Mouse (Mus musculus): ENCODE results near the gene Slit3.
A peak's percentile ranks its signal among the peaks of the same experiment; 100 is the strongest.

The Slit3 gene

DNA sequence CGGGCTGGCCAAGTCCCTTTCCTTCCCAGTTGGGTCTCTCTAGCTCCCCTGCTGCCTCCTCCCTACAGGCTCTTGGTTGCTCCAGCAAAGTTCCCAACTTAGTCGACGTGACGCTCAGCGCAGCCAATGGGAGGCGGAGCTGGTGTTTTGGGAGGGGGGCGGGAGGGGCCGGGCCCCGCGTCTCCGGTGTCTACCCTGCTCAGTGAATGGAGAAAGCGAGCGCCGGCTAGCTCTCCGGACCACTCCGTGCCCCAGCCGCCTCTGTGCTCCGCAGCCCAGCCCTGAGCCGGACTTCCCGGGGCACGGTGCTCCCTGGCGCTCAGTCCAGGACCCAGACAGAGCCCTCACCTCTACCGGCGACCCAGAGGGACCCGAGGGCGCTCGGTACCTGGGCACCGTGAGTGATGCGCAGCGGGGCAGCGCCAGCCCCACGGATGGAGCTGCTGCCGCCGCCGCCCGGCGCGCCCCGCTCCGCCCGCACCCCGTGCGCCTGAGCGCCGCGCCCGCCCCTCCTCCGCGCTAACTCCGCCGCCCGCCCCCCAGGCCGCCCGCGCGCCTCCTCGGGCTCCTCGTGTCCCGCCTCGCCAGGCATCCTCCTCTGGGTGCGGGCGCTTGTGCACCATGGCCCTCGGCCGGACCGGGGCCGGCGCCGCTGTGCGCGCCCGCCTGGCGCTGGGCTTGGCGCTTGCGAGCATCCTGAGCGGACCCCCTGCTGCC lies at the start of gene Slit3:
Gene Slit3 (plus strand): TSS at position 331 of the 717 bp plus-strand sequence.
- peak; percentile 98 for DNase-seq

DNA sequence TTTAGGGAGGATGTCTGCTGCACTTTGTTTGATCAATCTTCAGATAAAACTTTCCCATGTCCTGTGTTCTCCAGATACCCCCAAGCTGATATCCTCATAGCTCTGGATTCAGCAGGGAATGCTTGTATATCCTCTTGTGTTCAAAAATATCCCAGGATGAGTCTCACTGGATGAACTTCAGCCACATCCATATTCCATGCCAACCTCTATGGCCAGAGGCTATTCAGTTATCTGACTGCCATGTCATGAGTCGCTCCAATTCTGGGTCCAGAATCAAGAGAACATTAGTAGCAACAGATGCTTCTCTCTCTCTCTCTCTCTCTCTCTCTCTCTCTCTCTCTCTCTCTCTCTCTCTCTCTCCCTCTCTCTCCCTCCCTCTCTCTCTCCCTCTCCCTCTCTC lies 49.6 kb upstream of the Slit3 start:
- peak; percentile 33 for DNase-seq

DNA sequence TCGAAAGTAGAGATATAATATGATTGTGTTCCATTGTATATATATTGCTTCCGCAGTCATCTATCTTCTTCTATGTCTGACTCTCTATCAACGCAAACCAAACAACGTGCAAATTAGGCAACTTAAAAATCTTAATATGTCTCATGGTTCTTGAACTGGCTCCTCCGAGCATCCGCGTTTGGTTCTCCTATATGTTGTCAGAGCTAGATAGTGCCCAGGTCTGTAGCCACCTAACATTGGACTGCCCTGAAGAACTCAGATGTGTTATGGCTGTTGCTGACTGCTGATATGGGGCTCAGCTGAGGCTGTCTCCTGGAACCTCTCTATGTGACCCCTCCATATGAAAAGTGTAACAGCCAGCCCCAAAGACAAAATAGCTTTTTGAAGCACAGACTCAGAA lies 45.6 kb upstream of the Slit3 start:
- peak; percentile 55 for DNase-seq

DNA sequence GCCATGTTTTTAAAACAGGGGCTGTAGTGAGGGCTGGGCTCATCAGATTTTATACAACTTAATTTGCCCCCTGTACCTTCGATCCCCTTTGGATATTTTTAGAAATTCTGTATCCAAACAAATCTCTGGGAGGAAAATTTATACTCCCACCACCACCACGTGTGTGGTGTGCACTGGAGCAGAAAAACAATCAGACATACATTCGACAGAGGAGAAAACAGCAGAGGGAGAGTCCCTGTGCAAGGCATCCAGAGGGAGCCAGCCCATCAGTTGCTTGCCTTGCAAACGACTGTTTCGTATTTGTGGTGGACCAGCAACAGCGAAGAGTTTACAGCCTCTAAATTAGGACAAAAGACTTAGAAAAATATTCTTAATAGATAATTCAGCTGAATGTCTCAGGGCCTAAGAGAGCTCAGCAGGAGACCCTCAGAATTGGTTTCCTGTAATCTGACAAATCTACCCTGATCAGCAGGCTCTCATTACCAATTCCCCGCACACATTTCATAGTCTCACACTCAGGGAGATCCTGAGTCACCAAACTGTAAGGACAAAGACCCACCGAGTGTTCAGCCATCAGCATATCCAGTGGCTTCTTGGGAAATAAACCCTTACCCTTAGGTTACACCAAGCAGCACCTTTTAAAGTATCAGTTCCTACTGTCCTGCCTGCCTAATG lies 40.4 kb upstream of the Slit3 start:
- DNase-seq: peak; percentile 58

DNA sequence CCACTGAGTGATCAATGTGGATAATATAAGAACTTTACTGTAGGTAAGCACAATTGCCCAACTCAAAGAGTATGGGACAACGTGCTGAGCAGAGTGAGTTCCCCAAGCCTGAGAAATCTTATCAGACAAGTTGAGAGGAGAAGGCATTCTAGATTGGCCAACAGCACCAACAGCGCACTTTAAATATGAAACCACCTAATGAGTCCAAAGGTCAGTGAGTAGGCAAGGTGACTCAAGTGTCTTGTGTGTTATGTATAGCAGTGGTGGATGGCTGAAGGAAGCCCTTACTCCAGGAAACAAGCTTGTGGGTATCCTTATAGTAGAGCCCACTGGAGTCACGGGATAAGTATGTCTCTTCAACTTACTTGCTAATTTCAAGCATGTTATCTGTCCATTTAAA lies 38.7 kb upstream of the Slit3 start:
- DNase-seq: no peak

DNA sequence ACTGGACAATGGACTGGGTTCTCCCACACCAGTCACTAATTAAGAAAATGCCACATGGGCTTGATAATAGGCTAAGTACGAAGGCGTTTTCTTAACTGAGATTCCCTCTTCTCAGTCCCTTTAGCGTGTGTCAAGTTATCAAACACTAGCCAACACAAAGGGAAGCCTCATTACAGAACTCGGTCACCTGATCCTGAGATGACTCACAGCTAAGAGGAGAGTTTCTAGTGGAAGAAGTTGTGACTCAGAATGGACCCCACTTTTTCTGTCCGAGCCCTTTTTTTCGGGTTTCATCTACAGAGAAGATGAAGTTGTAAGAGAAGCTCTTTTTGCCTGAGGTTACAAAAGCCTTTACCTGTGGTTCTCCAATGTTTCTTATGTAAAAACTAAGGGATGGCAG lies 38.0 kb upstream of the Slit3 start:
- no peak for DNase-seq

DNA sequence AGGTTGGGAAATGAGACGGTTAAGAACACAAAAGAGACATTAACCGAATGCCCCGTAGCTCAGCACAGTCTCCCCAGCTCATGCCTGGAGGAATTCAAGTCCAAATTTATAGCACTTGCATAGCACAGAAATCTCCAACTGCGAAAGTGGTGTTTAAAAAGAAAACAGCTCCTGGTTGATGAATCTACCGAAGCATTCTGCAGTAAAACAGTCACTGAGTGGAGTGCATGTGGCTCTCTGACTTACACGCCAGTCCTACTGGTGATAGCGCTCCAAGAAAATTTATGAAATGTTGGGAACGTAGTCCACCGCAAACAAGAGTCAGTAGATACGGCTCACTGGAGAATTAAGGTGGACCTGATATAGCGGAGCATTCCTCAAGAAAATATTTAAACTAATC lies 35.7 kb upstream of the Slit3 start:
- no peak for DNase-seq

DNA sequence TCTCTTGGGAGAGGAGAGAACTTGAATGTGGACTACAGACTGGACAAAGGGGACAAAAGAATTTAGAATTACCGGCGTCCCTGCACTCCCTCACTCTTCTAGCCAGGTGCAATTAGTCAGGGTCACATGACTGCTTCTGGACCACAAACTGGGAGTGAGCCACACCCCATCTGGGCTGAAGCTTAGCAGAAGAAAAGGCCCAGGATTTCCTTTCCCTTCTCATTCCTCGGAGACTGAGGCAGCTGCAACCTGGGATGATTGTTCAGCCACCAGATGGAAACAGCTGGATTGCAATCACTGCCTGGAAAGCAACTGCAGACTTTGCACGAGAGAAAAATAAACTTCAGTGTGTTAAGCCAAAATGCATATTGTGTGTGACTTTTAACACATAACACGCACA lies 35.0 kb upstream of the Slit3 start:
- peak; percentile 92 for DNase-seq

DNA sequence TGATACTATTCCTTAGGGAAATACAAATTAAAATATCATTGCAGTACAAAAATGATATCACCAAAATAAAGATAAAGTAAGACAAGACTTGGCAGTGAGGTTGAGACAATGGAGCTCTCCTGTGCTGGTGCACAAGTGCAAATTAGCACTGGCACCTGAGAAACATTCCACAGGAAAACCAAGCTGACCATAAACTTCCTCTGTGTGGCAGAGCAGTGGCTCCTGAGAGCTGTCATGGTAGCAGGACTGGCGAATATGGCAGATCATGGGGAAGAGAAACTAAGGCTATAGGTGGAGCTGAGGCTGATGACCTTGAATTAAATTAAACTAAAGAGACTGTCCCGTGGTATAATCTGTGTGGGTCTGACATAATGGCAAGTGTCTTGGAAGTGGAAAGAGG lies 33.6 kb upstream of the Slit3 start:
- DNase-seq: no peak

DNA sequence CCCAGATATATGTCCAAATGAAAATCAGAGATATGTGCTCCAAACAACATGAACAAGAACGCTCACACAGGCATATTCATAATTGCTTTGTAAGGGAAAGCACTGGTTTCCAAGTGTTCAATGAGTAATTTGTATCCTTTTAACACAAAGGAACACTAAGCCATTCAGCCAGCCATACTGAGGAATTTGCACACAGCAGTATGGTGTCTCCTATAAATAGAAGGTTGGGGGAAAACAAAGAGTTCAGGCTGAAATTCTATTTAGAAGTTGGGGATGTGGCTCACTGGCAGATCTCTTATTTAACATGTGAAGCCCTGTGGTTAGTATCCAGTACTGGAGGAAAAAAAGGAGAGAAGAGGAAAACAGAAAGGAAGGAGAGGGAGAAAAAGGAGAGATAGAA lies 32.9 kb upstream of the Slit3 start:
- no peak for DNase-seq

DNA sequence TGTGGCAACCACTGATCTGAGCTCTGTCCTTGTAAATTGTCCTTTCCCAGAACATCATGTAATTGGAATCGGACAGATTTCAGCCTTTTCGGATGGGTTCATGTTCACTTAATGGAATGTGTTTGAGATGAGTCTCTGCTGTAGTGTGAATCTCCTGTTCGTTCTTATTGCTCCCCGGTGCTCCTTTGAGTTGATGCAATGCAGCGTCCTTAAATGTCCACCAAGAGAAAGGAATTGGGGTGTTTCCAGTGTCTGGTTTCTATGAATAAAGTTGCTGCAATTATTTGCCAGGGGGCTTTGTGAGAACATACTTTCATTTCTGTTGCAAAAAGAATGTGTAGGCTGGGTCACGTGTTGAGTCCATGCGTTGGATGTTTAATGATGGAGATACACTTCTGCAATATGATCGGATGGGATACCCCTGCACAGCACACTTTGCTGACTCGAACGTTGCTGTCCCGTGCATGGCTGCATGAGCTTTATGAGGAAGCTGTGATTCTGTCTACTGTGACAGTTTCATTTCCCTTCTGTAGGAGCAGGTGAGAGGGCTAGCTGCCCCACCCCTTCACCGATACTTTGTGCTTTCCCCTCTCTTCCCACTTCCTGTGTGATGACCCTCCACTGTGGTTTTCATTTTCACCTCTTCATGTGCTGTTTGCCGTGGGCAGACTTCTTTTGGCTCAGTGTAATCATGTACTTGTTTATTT lies 30.2 kb upstream of the Slit3 start:
- DNase-seq: peak; percentile 95

DNA sequence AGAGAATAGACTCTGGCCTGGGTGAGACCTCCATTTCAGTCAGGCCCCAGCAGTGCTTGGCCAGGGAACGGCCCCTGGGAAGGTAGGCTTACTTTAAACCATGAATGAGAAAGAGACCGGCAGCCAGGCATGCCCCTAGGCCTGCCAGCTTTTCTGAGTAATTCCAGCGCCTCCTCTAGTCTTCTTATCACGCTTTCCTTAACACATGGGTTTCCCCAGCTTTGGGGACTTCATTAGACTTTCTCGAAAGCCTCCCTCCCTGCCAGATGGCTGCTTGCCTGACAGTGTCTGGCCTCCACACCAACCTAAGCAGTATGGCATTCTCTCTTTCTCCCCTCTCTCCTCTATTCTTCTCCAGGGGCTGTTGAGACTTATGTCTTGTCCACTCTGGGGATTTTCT lies 24.5 kb upstream of the Slit3 start:
- DNase-seq: no peak

DNA sequence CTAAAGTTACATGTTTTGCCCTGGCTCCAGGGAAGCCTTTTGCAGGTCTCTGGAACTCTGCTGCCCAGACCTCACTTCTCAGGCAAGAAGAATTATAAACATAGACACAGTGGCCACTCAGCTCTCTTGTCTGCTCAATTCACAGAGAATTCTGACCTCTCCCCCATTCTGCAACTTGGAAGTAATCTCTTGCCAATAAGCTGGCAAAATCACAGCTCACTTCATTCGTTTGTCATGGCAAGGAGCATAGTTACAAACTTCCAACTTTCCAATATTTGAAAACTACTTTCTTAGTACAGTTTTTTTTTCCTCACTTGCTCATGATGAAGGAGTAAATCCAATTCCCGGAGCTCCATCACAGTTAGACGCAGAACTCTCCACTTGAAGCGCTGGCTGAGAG lies 11.2 kb upstream of the Slit3 start:
- DNase-seq: no peak

DNA sequence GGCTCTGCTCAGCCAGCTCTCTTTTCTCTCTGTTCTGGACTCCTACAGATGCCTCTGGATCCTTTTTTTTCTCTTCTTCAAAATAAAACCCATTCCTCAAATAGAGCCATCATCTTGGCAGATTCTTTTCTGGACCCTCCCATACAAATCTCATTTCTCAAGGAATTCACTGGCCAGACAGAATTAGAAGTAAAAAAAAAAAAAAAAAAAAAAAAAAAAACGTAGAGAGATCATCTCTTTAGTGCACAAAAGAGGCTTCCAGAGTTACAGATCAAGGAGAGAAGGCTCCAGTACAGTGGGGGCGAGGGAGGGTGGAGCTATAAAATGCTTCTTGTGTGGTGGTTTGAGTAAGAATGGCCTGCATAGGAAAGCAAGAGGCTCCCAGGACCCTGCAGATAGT lies 10.2 kb upstream of the Slit3 start:
- DNase-seq: no peak

DNA sequence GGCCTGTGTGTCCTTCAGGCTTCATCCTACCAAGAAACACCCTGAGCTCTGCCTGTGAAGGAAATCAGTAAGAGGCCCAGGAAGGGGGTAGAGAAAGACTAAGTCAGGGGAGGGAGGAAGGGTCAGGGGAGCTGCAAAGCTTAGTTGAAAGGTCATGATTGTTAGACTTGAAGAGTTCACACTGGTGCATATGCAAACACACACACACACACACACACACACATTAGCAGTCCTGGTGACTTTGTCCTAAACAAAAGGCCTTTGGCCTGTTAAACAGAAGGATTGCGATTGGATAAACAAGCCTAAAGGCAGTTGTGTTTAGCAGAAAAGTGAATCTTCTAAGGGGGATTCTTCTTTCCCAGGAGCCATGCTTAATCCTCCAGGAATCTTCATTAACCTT lies 7.7 kb upstream of the Slit3 start:
- peak; percentile 9 for DNase-seq

DNA sequence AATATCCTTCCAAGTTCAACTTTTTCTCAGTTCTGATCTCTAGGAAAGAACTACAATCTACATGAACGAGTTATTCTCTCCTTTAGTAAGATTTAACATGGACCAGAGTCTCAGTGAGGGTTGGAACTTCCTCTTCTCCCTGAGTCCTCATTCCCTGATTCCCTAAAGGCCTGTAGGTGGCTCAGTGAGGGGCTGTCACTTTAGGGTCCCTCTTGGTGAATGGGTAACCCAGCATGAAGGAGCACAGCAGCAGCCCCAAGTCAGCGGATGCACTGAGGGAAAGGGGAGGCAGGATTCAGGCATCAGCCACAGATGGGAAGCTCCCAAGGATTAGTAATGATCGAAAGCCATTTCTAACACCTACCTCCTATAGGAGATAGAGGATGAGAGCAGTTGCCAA lies 4.6 kb upstream of the Slit3 start:
- DNase-seq: peak; percentile 64

DNA sequence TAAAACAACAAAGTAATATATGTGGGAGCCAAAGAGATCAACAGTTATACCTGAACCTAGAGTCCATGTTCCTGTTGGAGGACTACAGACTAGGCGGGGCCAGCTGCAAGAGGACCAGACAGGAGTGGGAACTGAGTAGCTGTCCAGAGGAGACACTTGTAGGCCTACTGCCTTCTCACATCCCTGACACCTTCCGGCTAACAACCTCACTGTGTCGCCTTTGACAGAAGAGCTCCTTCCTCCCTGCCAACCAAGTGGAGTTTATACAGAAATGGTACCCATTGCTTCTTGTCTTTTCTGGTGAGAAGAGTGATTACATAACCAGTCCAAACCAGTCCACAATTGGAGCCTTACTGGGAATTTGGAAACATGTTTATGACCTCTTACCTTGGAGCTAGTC lies 3.2 kb upstream of the Slit3 start:
- DNase-seq: peak; percentile 55

DNA sequence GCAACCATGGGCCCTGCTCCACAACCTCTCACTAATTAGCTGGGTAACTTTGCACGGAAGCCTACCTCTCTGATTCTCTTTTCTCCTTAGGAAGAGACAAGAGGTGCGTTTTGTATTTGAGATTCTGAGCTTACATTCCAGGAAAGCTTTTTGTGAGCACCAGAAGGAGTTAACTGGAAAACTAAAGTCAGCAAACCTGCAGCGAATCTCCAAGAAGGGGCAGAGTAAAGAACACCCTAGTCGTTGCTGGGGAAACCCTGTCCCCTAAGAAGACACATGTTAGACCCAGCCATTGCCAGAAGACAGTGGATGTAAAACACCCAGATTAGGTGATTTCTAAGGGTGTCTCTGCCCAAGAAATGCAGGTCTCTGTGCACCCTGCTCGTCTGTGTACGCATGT lies 2.3 kb upstream of the Slit3 start:
- peak; percentile 60 for DNase-seq

DNA sequence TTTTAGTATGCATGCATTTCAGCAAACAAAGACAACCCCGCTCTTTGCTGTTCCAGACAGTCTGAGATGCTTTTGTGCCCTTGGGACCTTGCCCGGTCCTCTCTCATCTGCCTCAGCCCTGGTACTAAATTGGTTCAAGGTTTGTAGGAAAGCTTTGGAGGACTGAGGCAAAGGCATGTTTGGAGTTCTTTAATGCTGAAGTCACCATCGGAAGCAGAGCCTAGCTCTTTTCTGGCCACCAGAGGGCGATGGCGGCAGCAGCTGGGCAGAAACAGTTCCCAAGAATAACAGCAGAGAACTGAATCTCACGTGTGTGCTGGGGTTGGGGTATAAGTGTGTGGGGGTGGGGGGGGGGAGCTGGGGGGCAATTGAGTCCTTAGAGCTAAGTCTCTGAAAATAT lies 1.7 kb upstream of the Slit3 start:
- peak; percentile 92 for DNase-seq

DNA sequence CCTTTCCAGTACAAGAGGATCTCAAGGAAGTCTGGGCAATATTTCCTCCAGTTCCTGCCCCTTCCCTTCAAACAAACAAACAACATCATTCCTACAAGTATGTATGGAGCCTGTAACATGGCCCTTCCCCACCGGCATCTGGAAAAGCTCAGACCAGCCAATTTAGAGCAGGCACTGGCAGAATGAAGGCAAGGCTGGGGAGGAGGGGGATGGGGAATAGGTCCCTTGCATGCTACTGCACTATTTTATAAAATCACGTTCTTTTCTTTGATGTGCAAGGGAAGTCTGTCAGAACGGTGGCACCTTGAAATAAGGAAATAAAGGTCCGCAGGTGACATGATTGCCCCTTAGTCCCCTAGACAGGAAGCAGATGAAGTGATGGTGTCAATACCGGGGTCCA lies 948 bp upstream of the Slit3 start:
- peak; percentile 73 for DNase-seq

DNA sequence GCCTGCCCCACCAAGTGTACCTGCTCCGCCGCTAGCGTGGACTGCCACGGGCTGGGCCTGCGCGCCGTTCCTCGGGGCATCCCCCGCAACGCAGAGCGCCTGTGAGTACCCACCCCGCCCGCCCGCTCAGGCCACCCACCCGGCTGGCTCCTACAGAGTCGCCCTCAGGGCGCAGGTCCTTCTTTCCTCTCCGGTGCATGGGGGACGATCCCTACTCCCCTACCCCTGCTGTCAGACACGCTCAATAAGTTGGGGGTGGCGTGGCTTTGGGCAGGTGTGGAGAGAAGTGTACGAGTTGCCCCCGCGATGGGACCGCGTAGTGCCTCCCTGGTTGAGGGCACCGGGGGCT lies 561 bp downstream of the Slit3 start:
- DNase-seq: no peak

DNA sequence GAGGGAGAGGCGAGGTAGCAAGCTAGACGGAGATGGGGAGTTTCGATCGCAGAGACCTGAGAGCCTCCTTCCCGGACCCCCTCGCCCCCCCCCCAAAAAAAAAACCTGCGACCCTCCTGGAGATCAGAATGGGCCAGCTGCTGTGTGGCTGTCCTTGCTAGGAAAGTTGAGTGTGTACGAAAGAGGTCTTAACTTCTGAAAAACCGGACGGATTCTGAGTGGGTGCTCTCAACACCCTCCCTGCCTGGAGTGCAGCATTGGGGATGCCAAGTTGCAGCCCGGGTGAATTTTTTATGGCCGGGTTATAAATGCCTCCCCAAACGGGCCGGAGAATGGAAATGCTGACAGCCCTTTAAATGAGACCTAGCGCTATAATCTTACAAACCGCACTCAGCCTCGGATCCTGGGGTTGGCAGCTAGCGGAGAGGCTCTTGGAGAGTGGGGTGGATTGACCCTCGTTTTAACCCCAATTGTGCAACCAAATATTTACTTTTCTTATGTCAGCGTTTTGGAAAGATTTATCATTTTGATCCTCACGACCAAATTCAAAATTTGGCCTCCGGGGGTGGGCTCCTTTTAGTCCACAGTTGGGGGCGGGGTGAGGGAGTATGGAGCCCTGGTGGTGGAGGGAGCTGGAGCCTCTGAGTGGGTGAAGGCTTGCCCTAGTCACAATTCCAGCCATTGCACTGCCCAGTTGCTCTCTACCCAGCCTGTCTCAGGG lies 1.2 kb downstream of the Slit3 start:
- DNase-seq: peak; percentile 94

DNA sequence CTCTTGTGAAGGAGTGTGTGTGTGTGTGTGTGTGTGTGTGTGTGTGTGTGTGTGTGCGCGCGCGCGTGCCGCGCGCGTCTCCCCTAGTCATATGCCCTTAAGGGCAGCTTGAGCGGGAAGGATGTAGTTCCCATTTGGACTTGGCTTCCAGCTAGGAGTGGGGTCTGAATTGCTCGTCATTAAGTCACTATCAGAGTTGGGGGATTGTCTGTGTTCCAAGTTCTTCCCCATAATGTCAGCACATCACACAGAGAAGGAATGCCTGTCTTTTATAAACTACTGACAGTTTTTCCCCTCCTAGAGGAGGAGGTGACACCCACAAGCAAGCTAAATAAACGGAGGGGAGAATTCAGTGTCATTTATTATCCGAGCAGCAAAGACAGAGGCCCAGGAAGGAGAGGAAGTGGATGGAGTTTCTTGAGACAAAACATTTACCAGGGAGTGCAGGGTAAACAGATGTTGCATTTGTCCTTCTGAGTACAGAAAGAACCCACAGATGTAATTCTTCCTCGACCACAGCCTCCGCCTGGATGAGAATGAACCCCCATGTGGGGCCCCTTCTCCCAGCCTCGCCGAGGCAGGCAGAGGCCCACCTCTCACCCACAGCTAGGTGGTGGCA lies 3.6 kb downstream of the Slit3 start:
- DNase-seq: no peak
